Mouse (Mus musculus) liver, embryonic 15.5 days (tissue): ENCODE measurements around the gene Btk. TPM values are rescaled to one million over a fixed set of nuclear protein-coding genes. Genes with fewer than 3 reads are reported as not detected.
"Not testable (repeated sequence)": the region's sequence is repeated elsewhere in the genome, so short reads cannot be mapped to it uniquely, and the experiment has no call there.

Experiments
- ATAC-seq: fragments of 200-750 bp; cut with Nextera tagmentation; 2 replicates; pipeline ENCODE4 v1.8.0; 2017; ENCODE audit warnings: moderate number of reproducible peaks, mild to moderate bottlenecking, moderate library complexity; ENCODE audit not compliant: insufficient read depth
- H3K27ac ChIP-seq: fragments of 300-500 bp; sonication (generic); replicated peaks from 2 replicates; pipeline ENCODE4 v1.5.1; 2015; ENCODE audit warnings: mild to moderate bottlenecking, inconsistent platforms
- H3K27me3 ChIP-seq: fragments of 300-500 bp; sonication (generic); 2 replicates; pipeline ENCODE4 v1.6.1; 2015; ENCODE audit warnings: mild to moderate bottlenecking, inconsistent platforms
- H3K36me3 ChIP-seq: fragments of 300-500 bp; sonication (generic); replicated peaks from 2 replicates; pipeline ENCODE4 v1.6.1; 2015; ENCODE audit warnings: moderate library complexity, mild to moderate bottlenecking, inconsistent platforms
- H3K4me1 ChIP-seq: fragments of 300-500 bp; sonication (generic); replicated peaks from 2 replicates; pipeline ENCODE4 v1.6.1; 2015; ENCODE audit warnings: inconsistent platforms
- H3K4me2 ChIP-seq: fragments of 300-500 bp; sonication (generic); 2 replicates; pipeline ENCODE4 v1.6.1; 2015; ENCODE audit warnings: moderate library complexity, mild to moderate bottlenecking, inconsistent platforms
- H3K4me3 ChIP-seq: fragments of 300-500 bp; sonication (generic); replicated peaks from 2 replicates; pipeline ENCODE4 v1.5.1; 2015; ENCODE audit warnings: mild to moderate bottlenecking, inconsistent platforms
- H3K9ac ChIP-seq: fragments of 300-500 bp; sonication (generic); 2 replicates; pipeline ENCODE4 v1.6.1; 2015; ENCODE audit warnings: moderate library complexity, mild to moderate bottlenecking, inconsistent platforms
- H3K9me3 ChIP-seq: fragments of 300-500 bp; sonication (generic); replicated peaks from 2 replicates; pipeline ENCODE4 v1.6.1; 2016; ENCODE audit warnings: inconsistent platforms
- WGBS: fragments of 180-500 bp; shearing (Covaris S2); methylation state at CpG from one replicate; pipeline ENCODE4 v1.1.7; 2015; ENCODE audit warnings: mixed read lengths; ENCODE audit not compliant: insufficient replicate concordance; 5-methylcytosine and 5-hydroxymethylcytosine counted together
- polyA plus RNA-seq: library from polyadenylated mRNA; unstranded; fragments of >200 nt; fragmentation: Nextera tagmentation; extraction: Ambion mirVana; gene quantifications from 2 replicates; pipeline ENCODE4 v1.2.1, GENCODE M21; 2015

The Btk gene
- polyA plus RNA-seq, 1 experiment from 2014 or later = 15.1 TPM

- peak overlapping the region; percentile 67 for H3K4me3 ChIP-seq
- no peaks in the 10 kb centered on the region for H3K9me3 ChIP-seq
- WGBS = 26% methylated on average over 12 of the region's 12 CpGs
- H3K4me2 ChIP-seq = peak overlapping the region; percentile 77
- H3K27me3 ChIP-seq = no peaks in the 10 kb centered on the region
- peaks cover 3% of the 10 kb centered on the region; the same call in 1 of the 2 replicates for H3K4me1 ChIP-seq
- 0 out of 2 replicates have a peak, but pooled peaks have one; percentile 6 for ATAC-seq
- H3K36me3 ChIP-seq = 0 out of 2 replicates have a peak, but pooled peaks cover 3% of the 10 kb centered on the region
- peak overlapping the region; percentile 60 for H3K9ac ChIP-seq
- H3K27ac ChIP-seq = peak overlapping the region; percentile 48; the same call in 1 of the 2 replicates
Measured at GRCm38 (mm10) chrX:134540414-134541135, 42.8 kb downstream of the Btk start.

GRCm38 (mm10) chrX:134539795-134540194, 43.6 kb downstream of the Btk start:
- Histone ChIP-seq H3K4me2 (peak overlapping the region; percentile 77), H3K4me3 (peak overlapping the region; percentile 67), H3K9ac (0 out of 2 replicates have a peak overlapping the region, but pooled peaks have one; percentile 12)
- H3K4me1 ChIP-seq, H3K9me3 ChIP-seq, ATAC-seq, H3K36me3 ChIP-seq, H3K27me3 ChIP-seq, H3K27ac ChIP-seq: not testable (repeated sequence)
- WGBS = 32% methylated on average over 10 of the region's 10 CpGs

GRCm38 (mm10) chrX:134533346-134533745, 50.0 kb downstream of the Btk start:
- H3K9ac ChIP-seq = no peak overlapping the region
- no peak overlapping the region for H3K4me3 ChIP-seq
- H3K9me3 ChIP-seq = no peaks in the 10 kb centered on the region
- no peaks in the 10 kb centered on the region for H3K4me1 ChIP-seq
- 0 out of 2 replicates have a peak, but pooled peaks cover 5% of the 10 kb centered on the region for H3K36me3 ChIP-seq
- H3K4me2 ChIP-seq = no peak overlapping the region
- ATAC-seq = no peak
- H3K27ac ChIP-seq = no peak overlapping the region
- no peaks in the 10 kb centered on the region for H3K27me3 ChIP-seq
- WGBS = 79% methylated on average over 2 of the region's 2 CpGs

DNA sequence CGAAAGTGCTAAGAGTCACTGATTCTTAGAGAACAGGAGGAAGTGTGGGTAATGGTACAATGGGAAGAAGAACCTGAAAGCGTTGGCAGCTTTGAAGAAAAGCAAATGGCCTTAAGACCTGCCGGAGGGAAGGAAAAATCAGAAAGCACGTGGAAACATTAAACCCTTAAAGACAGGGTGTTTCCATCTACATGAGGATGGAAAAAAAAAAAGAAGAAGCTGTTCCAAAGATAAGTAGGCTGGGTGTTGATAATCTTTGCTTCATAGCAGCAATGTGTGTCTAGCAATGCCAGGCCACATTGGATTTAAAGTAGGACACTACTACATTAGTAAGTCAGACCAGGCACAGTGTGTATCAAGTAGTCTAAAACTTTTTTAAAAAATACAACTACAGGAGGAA, 58.1 kb downstream of the Btk start:
- no peaks in the 10 kb centered on the region for H3K9me3 ChIP-seq
- WGBS = 53% methylated on average over 4 of the region's 4 CpGs
- H3K27ac ChIP-seq = no peak overlapping the region
- no peaks in the 10 kb centered on the region for H3K27me3 ChIP-seq
- ATAC-seq = no peak
- no peaks in the 10 kb centered on the region for H3K36me3 ChIP-seq
- no peak overlapping the region for H3K4me2 ChIP-seq
- no peak overlapping the region for H3K9ac ChIP-seq
- no peaks in the 10 kb centered on the region for H3K4me1 ChIP-seq
- H3K4me3 ChIP-seq = no peak overlapping the region

DNA sequence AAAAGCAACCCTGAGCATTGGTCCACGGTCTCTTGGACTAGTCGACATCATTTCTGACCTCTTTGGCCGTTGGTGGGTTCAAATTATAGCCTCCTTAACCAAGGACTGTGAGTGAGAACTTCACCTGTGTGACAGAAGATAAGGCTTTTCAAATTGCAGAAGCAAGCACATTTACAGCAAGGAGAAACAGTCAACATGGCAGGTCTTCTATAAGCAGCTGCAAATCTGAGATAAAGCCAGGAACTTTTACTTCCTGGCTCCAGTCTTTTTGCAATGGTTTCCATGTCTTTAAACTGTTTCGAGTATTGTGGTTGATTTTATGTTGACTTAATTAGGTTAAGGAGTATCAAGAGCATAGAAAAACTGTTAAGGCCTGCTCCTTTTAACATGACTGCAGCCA, 59.6 kb downstream of the Btk start:
- 33% methylated on average over 4 of the region's 4 CpGs for WGBS
- ATAC-seq = no peak
- no peaks in the 10 kb centered on the region for H3K27me3 ChIP-seq

DNA sequence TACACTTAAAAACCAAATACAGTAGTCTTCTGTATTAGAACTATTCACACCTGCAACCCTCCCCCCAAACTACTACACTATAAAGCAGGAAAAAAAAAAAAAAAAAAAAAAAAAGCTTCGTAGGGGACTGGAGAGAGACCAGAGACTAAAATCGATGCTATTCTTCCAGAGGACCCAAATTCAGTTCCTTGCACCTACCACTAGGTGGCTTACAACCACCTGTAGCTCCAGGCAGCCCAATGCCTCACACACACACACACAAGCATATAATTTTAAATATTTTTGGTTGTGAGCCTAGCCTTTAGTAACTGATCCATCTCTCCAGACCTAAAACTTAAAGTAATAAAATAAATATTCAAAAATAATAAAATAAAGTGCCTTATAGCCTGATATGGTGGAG, 73.9 kb downstream of the Btk start:
- Histone ChIP-seq H3K4me1 (no peaks in the 10 kb centered on the region), H3K36me3 (no peaks in the 10 kb centered on the region), H3K4me2 (no peak overlapping the region), H3K9me3 (no peaks in the 10 kb centered on the region), H3K9ac (no peak overlapping the region), H3K27ac (no peak overlapping the region), H3K27me3 (no peaks in the 10 kb centered on the region), H3K4me3 (no peak overlapping the region)
- 33% methylated on average over 2 of the region's 2 CpGs for WGBS
- ATAC-seq = no peak

More for the DNA sequence above, 59.6 kb downstream of the Btk start:
- Histone ChIP-seq H3K4me2 (no peak overlapping the region), H3K9ac (no peak overlapping the region), H3K4me3 (no peak overlapping the region), H3K27ac (no peak overlapping the region), H3K9me3 (no peaks in the 10 kb centered on the region), H3K36me3 (no peaks in the 10 kb centered on the region), H3K4me1 (no peaks in the 10 kb centered on the region)

DNA sequence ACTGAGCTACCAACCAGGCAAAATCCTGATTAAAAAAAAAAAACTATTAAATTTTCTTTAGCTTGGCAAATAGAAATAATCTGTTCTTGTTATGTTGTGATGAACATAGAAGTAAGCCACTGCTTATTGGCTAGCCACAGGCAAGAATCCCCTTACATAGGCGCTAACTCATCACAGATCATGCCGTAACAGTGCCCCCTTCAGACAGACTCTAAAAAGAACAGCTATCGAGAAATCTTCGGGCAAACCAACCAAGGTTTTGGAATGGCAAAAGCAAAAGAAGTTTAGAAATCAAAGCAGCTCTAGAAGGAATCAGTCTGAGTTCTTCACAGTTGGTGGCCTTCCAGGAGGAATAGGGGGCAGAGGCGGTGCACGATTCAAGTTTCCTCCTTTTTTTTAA, 75.4 kb downstream of the Btk start:
- ATAC-seq = no peak
- Histone ChIP-seq H3K9me3 (no peaks in the 10 kb centered on the region), H3K27me3 (no peaks in the 10 kb centered on the region), H3K4me3 (no peak overlapping the region), H3K27ac (no peak overlapping the region), H3K4me1 (no peaks in the 10 kb centered on the region), H3K9ac (no peak overlapping the region), H3K36me3 (no peaks in the 10 kb centered on the region), H3K4me2 (no peak overlapping the region)
- WGBS = 65% methylated on average over 6 of the region's 6 CpGs

DNA sequence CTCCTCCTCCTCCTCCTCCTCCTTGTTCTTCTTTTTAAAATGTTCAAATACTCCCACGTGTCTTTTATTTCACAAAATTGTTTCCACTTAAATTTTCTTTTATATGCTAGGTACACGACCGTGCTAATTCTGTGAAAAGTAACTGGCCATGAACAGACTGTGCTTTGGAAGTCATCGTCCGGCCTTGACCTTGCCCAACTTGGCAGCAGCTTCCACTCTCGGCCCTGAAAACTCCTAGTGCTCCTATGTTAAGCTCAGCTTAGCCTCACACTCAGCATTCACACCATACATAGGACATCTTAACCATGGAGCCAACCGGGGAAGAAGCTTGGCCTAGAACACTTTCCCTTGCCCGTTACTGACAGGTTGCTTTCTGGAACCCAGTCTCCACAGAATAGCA, 82.7 kb downstream of the Btk start:
- H3K9me3 ChIP-seq = no peaks in the 10 kb centered on the region
- 69% methylated on average over 8 of the region's 8 CpGs for WGBS
- H3K4me3 ChIP-seq = no peak overlapping the region
- ATAC-seq = no peak
- H3K9ac ChIP-seq = no peak overlapping the region
- H3K36me3 ChIP-seq = no peaks in the 10 kb centered on the region
- no peaks in the 10 kb centered on the region for H3K27me3 ChIP-seq
- H3K4me2 ChIP-seq = no peak overlapping the region
- no peaks in the 10 kb centered on the region for H3K4me1 ChIP-seq
- H3K27ac ChIP-seq = no peak overlapping the region

Other genes starting within 250 kb of the Btk start
- gene Drp2, start 179.0 kb downstream of the Btk start, polyA plus RNA-seq = 0.09 and 0.15 TPM in 2 replicates
- not detected in 2 replicates for gene Taf7l, start 107.1 kb downstream of the Btk start, polyA plus RNA-seq
- 71.0 and 76.1 TPM in 2 replicates for gene Timm8a1, start 41.7 kb downstream of the Btk start, polyA plus RNA-seq
- gene Rpl36a, start 2.1 kb upstream of the Btk start, polyA plus RNA-seq = 193 and 254 TPM in 2 replicates
- gene Gla, start 17.6 kb upstream of the Btk start, polyA plus RNA-seq = 3.3 and 5.0 TPM in 2 replicates
- gene Hnrnph2, start 17.6 kb upstream of the Btk start, polyA plus RNA-seq = 76.6 and 78.9 TPM in 2 replicates
- 0.32 and 0.33 TPM in 2 replicates for gene Armcx4, start 102.9 kb upstream of the Btk start, polyA plus RNA-seq
- gene Armcx1, start 134.4 kb upstream of the Btk start, polyA plus RNA-seq = 4.9 and 5.7 TPM in 2 replicates
- gene Armcx6, start 167.8 kb upstream of the Btk start, polyA plus RNA-seq = 4.1 and 4.4 TPM in 2 replicates
- 16.9 and 18.1 TPM in 2 replicates for gene Armcx3, start 173.0 kb upstream of the Btk start, polyA plus RNA-seq
- 9.2 and 9.8 TPM in 2 replicates for gene Armcx2, start 225.7 kb upstream of the Btk start, polyA plus RNA-seq